Mouse (Mus musculus) embryo, embryonic 10 days (tissue): Measurements from ENCODE around the gene Madd.

Source experiments
- DNase-seq: peaks from one replicate; pipeline ENCODE4 v3.0.0-alpha.2; 2015; ENCODE audit warnings: low spot score

Madd gene

DNA sequence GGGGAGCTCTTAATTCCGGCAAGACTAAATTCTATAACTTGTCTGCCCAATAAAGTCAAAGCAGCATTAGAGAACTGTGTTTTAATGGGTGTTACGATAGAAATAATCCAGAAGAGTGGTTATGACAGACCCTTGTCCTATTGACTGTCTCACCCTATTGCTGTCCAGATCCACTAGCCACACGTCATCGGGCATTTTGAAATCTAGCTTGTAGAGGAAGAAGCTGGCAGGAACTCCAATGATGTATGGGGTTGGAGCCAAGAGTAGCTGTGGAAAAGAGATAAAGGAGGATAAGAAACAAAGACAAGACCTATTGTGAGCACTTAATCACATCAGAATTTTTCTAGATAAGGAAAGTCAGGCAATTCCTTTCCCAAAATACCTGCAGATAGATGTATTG is 8.1 kb downstream of the Madd start:
- DNase-seq: no peak

DNA sequence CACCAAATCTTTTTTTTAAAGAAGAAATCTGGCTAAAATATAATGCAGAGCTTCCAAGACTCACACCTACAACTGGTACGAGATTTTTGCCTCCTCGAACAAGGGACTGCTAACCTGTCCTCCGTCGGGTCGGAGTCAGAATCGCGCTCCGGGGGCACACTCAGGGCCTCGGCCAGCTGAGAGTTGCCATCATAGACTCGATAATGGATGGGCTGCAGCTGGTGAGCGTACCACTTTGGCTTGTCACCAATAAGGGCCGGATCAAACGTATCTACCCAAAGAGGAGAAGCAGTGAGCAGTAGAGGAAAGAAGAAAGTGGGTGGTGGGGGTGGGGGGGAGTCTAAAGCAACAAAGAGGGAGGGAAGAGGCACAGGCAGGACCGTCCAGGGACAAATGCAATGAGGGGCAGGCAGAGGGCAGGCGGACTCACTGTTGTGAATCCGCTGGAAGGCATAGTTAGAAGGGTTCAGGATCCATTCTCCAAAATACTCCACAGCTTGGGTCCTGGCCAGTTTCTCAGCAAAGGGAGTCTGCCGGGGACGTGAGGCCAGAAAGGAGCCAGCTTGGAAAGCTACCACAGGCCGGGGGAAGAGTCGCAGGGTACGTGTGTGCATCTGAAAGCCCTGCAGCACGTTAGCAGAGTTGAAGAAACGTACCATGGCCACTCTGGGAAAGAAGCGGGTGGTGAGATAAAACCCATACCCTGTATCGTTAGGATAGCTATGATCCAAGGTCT is 13.9 kb downstream of the Madd start:
- no peak for DNase-seq

- no peak for DNase-seq
Measured at GRCm38 (mm10) chr2:91167629-91168028, 16.0 kb downstream of the Madd start.

DNA sequence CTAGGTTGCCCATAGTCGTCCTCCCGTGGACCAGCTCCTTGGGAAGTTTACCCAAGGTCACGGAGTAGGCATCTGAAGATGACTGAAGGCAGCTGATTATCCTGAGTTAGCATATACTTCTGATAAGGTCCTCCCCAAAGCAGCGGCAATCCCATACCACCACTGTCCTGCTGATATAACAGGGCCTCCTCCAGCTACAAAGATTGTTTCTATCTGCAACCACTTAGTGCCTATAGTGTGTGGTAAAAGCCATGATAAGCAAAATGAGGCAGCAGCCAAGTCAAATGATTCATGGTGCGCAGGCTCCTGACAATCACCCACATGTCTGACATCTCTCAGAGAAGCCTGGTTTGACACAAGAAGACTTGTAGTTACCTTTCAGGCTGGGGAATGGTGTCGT is 18.6 kb downstream of the Madd start:
- no peak for DNase-seq

GRCm38 (mm10) chr2:91163532-91163931 is 20.1 kb downstream of the Madd start:
- no peak for DNase-seq

GRCm38 (mm10) chr2:91162952-91163351 is 20.7 kb downstream of the Madd start:
- no peak for DNase-seq

- DNase-seq: no peak
Measured at GRCm38 (mm10) chr2:91160591-91160990, 23.0 kb downstream of the Madd start.

DNA sequence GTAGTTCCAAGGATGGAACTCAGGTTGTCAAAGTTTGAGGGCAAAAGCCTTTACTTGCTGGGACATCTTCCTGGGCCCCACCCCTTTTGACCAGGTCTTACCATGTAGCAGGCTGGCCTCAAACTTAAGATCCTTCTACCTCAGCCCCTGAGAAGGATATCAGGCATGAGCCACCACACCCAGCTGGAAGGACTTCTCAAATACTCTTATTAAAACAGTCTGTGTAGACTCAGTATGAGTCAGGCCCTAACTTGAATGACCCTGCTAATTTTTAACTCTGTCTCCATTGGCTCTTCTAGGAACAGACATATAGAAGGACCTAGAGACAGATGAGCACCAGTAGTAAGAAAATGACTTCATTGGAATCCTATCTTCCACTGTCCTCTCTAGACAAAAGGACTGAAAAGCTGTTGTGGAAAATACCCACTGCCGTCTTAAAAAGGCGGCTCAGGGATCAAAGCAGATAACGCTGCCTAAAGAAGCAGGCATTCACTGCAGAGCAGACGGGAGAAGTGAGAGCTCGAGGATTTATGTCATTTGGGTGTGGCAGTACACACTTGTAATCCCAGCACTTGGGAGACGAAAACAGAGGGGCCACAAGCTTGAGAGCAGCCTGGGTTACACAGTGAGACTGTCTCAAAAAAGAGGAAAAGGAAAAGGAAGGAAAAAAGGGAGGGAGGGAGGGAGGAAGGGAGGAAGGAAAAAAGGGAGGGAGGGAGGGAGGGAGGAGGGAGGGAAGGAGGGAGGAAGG is 26.5 kb downstream of the Madd start:
- DNase-seq: no peak

DNA sequence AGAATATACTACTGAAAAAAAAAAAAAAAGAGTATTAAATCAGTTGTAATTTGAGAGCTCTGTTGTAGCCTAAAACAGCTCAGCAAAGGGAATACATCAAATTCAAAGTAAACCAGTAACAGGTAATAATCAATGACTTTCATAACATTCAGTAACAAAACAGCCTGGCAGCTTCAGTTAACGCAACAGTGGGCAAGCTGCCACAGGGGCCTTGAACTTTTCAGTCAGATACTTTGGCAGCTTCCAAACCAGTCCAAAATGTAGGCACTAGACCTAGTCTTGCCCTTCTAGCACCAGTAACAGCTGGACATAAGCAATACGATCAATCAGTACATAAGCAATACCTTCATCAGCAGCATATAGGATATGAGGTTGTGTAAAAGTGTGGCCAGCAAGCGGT is 29.5 kb downstream of the Madd start:
- DNase-seq: no peak

GRCm38 (mm10) chr2:91152885-91153377 is 30.7 kb downstream of the Madd start:
- no peak for DNase-seq

DNA sequence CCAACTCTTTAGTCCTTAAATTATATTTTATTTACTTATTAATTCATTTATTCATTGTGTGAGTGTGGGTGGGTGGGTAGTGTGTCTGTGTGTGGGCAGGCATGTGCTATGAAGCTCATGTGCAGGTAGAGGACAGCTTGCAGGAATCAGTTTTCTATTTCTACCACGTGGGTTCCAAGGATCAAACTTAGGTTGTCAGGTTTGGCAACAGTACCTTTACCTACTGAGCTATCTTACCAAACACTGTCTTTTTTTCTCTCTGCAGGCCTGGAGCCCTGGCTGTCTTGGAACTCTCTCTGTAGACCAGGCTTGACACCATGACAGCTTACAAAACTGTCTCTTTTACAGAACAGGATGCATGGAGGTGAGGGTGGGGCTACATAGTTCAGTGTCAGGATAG is 32.3 kb downstream of the Madd start:
- no peak for DNase-seq

- no peak for DNase-seq
Measured at GRCm38 (mm10) chr2:91148101-91148500, 35.5 kb downstream of the Madd start.

GRCm38 (mm10) chr2:91143401-91143800 is 40.2 kb downstream of the Madd start:
- no peak for DNase-seq

GRCm38 (mm10) chr2:91142920-91143319 is 40.7 kb downstream of the Madd start:
- no peak for DNase-seq

GRCm38 (mm10) chr2:91139764-91140163 is 43.9 kb downstream of the Madd start:
- no peak for DNase-seq

DNA sequence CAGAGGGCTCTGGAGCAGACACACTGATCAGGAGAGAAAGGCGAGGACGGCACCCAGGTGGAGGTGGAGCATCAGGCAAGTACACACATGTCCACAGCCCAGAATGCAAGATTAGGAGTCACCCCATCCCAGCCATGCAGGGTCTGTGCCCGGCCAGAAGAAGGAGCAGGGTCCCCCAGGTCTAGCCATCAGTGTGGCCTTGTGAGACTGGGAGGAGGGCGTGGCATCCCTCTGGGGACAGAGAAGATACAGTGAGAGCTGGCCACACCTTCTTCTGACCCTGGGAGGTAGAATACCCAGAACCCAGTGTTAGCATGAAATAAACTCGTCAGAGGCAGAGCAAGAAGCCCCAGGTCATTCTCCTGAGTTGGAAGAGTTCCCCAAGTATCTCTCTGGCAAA is 44.3 kb downstream of the Madd start:
- no peak for DNase-seq

GRCm38 (mm10) chr2:91137481-91137880 is 46.2 kb downstream of the Madd start:
- DNase-seq: no peak

DNA sequence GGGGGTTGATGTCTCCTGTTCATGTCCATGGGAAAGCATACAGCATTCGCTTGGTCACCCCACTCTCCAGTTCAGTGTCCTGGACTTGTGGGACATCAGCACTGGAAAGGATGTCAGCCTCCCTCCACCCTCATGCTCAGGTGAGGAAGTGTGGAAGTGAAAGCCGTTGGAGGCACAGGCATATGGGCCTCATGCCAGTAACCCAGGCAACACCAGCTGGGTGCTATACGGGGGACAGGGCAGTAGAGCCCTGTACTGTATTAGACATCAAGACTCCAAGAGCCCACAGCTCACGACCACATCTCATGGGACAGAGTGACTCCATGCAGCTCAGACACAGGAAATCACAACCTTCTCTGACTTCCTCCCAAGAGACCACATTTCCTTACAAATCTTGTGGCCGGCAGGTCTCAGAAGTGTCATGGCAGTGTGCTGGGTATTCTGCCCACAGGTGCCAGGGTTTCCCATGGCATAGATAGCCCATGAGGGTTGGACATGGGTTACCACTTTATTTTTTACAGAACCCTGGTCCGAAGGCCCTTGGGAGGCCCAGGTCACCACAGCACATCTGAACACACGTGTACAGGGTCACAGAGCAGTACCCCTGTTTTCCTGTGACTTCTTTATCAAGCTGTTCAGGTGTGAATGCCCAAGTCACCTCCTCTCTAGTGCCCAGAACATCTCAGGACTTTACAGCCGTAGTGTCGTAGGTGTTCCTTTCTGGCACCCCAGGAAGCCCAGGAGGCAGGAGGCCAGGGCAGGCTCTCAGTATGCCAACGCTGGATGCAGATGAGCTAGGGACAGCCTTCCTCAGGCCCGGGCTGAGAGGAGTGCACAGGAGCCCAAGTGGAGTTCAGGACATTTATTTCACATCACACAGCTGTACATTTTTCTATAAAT is 46.9 kb downstream of the Madd start:
- no peak for DNase-seq

DNA sequence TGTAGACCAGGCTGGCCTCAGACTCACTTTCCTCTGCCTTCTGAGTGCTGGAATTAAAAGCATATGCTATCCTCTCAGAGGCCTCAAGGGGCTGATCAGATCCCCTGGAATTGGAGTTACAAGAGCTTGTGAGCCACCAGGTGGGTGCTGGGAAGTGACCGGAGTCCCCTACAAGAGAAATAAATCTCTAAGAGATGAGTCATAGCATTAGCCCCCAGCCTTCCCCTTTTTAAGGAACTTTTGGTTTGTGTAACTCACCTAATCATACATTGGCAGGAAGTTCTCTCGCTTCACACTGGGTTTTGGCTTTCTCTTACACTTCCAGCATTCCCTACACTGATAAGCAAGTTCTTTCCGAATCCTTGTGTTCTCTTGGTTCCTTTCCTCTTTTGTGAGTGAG is 51.6 kb downstream of the Madd start:
- DNase-seq: no peak

GRCm38 (mm10) chr2:91131251-91131650 is 52.4 kb downstream of the Madd start:
- DNase-seq: no peak

DNA sequence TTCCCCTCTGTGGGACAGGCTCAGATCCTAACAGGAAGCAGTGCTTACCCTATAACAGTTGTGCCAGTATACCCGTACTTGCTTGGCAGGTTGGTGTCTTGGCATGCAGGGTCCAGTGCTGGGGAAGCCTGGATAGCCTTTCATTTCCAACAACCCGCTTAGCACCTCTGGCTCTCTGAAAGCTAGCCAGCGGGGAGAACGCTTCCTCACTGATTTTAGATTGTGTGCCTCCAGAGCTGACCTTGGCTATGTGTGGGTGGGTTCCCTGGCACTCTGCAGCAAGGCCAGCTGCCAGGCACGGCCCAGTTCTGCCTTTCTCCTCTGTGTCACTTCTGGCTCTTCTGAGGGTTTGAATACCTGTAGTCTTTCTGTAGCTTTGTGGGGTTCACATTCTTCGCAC is 53.5 kb downstream of the Madd start:
- no peak for DNase-seq

GRCm38 (mm10) chr2:91128761-91129160 is 54.9 kb downstream of the Madd start:
- no peak for DNase-seq

DNA sequence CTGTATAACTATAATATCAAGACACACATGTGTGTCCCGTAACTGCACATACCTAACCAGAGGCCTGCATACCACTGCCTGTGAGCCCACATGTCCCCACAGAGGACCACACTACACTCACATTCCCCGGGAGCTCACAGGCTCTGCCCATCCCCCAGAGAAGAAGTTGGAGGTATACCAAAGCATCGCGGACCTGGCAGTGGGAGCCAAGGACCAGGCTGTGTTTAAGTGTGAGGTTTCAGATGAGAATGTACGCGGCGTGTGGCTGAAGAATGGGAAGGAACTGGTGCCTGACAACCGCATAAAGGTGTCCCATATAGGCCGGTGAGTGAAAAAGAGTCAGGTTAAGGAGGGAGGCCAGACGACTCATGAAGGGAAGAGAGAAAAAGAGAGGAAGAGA is 58.5 kb downstream of the Madd start:
- no peak for DNase-seq
